Mouse (Mus musculus) liver, embryonic 14.5 days (tissue): ENCODE measurements around the gene Atp6v1g1.

Experiments
- CTCF ChIP-seq: IDR thresholded peaks from 2 replicates; pipeline ENCODE4 v1.5.1; 2016; ENCODE audit warnings: antibody characterized with exemption, low read depth, control low read depth
- EP300 ChIP-seq: IDR thresholded peaks from 2 replicates; pipeline ENCODE4 v1.6.1; 2016; ENCODE audit warnings: antibody characterized with exemption, low read depth

DNA sequence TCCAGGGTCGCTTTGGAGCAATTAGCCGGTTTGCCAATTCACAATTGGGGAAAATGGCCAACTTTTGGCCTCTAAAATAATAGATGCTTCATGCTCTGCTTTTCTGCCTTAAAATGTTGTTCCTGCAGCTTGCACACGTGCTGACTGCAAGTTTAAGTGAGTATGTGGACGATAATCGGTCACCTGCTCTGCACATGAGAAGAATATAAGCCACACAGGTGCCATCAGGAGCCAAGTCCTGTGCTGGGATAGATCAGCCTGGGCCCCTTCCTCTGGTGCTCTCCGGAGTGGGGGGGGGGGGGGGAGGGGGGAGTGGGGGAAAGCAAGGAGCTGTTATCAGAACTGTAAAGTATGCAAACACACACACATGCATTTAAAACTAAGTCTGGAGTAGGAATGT lies 48.3 kb upstream of the Atp6v1g1 start:
- TF ChIP-seq CTCF (no peak), EP300 (no peak)
